In genomic region chr10:22402225-22402917, GRCm38 (mm10) we compare ENCODE assay signal across 8 mouse cellular contexts. TPM values are rescaled to one million over a fixed set of nuclear protein-coding genes. Genes with fewer than 3 reads are reported as not detected.
DNase-seq lines count a peak whose midpoint lies in the region; ATAC-seq and TF ChIP-seq lines count a peak whose summit lies in the region.
"Not testable (repeated sequence)": the region's sequence is repeated elsewhere in the genome, so short reads cannot be mapped to it uniquely, and the experiment has no call there.
"Had no signal": no experiment of that assay in that cellular context is flagged by ENCODE, and none has a peak within 500 bp of the region (broad histone marks: within the 10 kb centered on the region; RNA-seq: fewer than 3 reads in every experiment).

No protein-coding gene starts in this region.

- intact Hi-C loops in heart, postnatal 14 days (cut with DNase I): not testable (repeated sequence)

- H3K27me3 ChIP-seq in forebrain, embryonic 16.5 days (replicated peaks; ENCODE audit: control insufficient read depth, insufficient read depth, low read length); liver, embryonic 11.5 days (replicated peaks; ENCODE audit: control insufficient read depth, insufficient read depth, low read length); midbrain, embryonic 16.5 days (ENCODE audit: control insufficient read depth, insufficient read depth, low read depth, low read length); spleen, adult 2 months (ENCODE audit: control insufficient read depth, insufficient read depth, low read length): not testable (repeated sequence)

- peak; percentile 55 for DNase-seq in adrenal gland, postnatal 25 days
- peak; percentile 48 to 70 for DNase-seq in heart, postnatal 14 days
- DNase-seq in kidney, postnatal 10 days: peak; percentile 73
- peak; percentile 56 for DNase-seq in liver, embryonic 11.5 days (ENCODE audit: low spot score)
- DNase-seq in spleen, adult 2 months (ENCODE audit: low read depth in 1 of 2, low spot score in 2 of 2): peak in 1 of 2 experiments; percentile 41

- not testable (repeated sequence) for H3K36me3 ChIP-seq in forebrain, embryonic 16.5 days (ENCODE audit: control insufficient read depth, insufficient read depth); liver, embryonic 11.5 days (ENCODE audit: control insufficient read depth, insufficient read depth, low read length); midbrain, embryonic 16.5 days (ENCODE audit: control insufficient read depth, insufficient read depth, low read length); spleen, adult 2 months (ENCODE audit: control insufficient read depth, insufficient read depth, low read length)

- not testable (repeated sequence) for TF ChIP-seq POLR2A in spleen, adult 2 months (IDR thresholded peaks at IDR 0.05; ENCODE audit: low read depth, low read length)

- TF ChIP-seq CTCF in spleen, adult 2 months (IDR thresholded peaks at IDR 0.05; ENCODE audit: extremely low read depth, insufficient read depth, insufficient read length, insufficient replicate concordance): peak; percentile 61; the same call in 1 of the 2 replicates

- H3K4me1 ChIP-seq in forebrain, embryonic 16.5 days (replicated peaks; ENCODE audit: control insufficient read depth, insufficient read depth, low read length); liver, embryonic 11.5 days (replicated peaks; ENCODE audit: control insufficient read depth, insufficient read depth, low read length); midbrain, embryonic 16.5 days (ENCODE audit: control insufficient read depth, insufficient read depth, low read length); spleen, adult 2 months (ENCODE audit: control insufficient read depth, insufficient read depth, insufficient read length): not testable (repeated sequence)

- ATAC-seq in forebrain, embryonic 16.5 days: peak; percentile 55
- peak; percentile 43; the same call in 1 of the 2 replicates for ATAC-seq in liver, embryonic 11.5 days (replicated peaks; ENCODE audit: low FRiP score)
- peak; percentile 54; the same call in 1 of the 2 replicates for ATAC-seq in midbrain, embryonic 16.5 days

- 0% methylated on average over 7 of the region's 11 CpGs for WGBS in forebrain, embryonic 16.5 days
- WGBS in liver, embryonic 11.5 days: 4% methylated on average over 8 of the region's 11 CpGs
- WGBS in midbrain, embryonic 16.5 days: 2% methylated on average over 9 of the region's 11 CpGs
- 0% methylated on average over 9 of the region's 11 CpGs for WGBS in spleen, adult 2 months

- not testable (repeated sequence) for H3K4me2 ChIP-seq in forebrain, embryonic 16.5 days (ENCODE audit: low read length); liver, embryonic 11.5 days; midbrain, embryonic 16.5 days (ENCODE audit: low read length)

- not testable (repeated sequence) for H3K4me3 ChIP-seq in forebrain, embryonic 16.5 days (replicated peaks; ENCODE audit: low read length); liver, embryonic 11.5 days (ENCODE audit: low read depth, low read length); midbrain, embryonic 16.5 days (ENCODE audit: low read depth, low read length); spleen, adult 2 months (ENCODE audit: extremely low read depth, insufficient read depth, insufficient read length)

- not testable (repeated sequence) for H3K9me3 ChIP-seq in forebrain, embryonic 16.5 days (ENCODE audit: control insufficient read depth, low read length); liver, embryonic 11.5 days (ENCODE audit: control insufficient read depth, low read length); midbrain, embryonic 16.5 days (replicated peaks; ENCODE audit: control insufficient read depth, low read length, poor library complexity, severe bottlenecking)

- not testable (repeated sequence) for H3K27ac ChIP-seq in forebrain, embryonic 16.5 days (ENCODE audit: low read length); liver, embryonic 11.5 days (ENCODE audit: low read depth, low read length); midbrain, embryonic 16.5 days (ENCODE audit: low read length); spleen, adult 2 months (ENCODE audit: insufficient read depth, low read length)

- not testable (repeated sequence) for H3K9ac ChIP-seq in forebrain, embryonic 16.5 days (replicated peaks; ENCODE audit: low read depth, low read length); liver, embryonic 11.5 days (ENCODE audit: low read depth, low read length); midbrain, embryonic 16.5 days (ENCODE audit: low read depth, low read length)

RNA-seq across cellular contexts. Expression of gene Raet1d, which starts 42.0 kb away (rescaled TPM):
- 0.58 TPM in 1 of 2 replicates, not detected in the other for total RNA-seq in adrenal gland, postnatal 25 days (2021)
- 2.6 and 3.1 TPM in 2 replicates for polyA plus RNA-seq in forebrain, embryonic 16.5 days (2015; fragmentation: Nextera tagmentation; extraction: Ambion mirVana)
- total RNA-seq in heart, postnatal 14 days (2021): under 1 TPM in 1 of 2 experiments, not detected in 1; 0.24 TPM
- 8.0 and 8.1 TPM in 2 replicates for polyA plus RNA-seq in liver, embryonic 11.5 days (2014; fragmentation: Nextera tagmentation; extraction: Ambion mirVana)
- 1.4 and 2.2 TPM in 2 replicates for polyA plus RNA-seq in midbrain, embryonic 16.5 days (2015; fragmentation: Nextera tagmentation; extraction: Ambion mirVana)
- not detected in 2 replicates for polyA plus RNA-seq in spleen, adult 2 months (2012; rRNA removed)
- polyA plus RNA-seq: cerebellum, adult 2 months had no signal
